Mouse (Mus musculus): Measurements from ENCODE around the gene Olfr286. TPM values are rescaled to one million over a fixed set of nuclear protein-coding genes. Genes with fewer than 3 reads are reported as not detected.

Gene Olfr286
- not detected in 2 replicates for polyA plus RNA-seq (2015; fragmentation: Nextera tagmentation; extraction: Ambion mirVana)

DNA sequence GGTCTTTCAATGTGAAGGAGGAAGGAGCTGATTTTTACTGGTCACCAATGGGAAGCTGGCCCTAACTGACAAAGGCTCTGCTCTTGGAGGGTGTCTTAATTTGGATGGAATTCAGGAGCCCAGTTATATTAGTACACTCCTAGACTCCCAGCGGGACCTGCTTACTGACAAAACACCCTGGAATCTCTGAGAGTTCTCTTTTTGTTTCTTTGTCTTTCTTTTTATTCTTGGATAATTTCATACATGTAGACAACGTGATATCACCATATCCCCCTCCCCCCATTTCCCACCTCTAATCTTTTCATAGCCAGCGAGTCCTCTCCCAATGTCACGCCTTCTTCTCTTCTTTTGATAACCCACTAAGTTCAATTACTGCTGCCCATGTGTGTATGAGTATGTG, at the start of gene Olfr286:
Gene Olfr286 (minus strand): TSS at position 101 of the 400 bp plus-strand sequence.

GRCm38 (mm10) chr15:98257193-98257592, 22.9 kb upstream of the Olfr286 start, which contains the start of gene H1fnt:
Gene H1fnt, minus strand, starts transcription at chr15:98257293.

DNA sequence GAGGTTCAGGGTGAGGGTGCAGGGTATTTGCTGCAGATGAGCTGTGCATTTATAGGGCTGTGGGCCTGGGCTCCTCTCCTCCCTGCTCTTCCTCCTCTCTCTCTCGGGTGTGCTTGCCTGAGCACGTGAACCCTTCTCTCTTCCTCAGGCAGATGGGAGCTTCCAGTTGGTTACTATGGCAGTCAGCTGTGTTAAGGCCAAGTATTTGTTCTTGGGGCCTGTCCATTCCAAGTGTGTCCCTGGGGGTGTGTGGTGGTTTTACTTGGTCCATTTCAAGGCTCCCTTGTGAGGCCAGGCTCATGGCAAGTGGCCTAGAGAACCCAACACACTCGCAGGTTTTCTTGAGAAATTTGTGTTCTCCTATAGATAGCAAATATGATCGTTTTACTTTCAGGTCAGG, 13.4 kb downstream of the Olfr286 start, which contains the start of the genes Gm44579 and Olfr287:
Gene Gm44579 (minus strand): TSS at position 101 of the 400 bp plus-strand sequence.
Gene Olfr287 (minus strand): TSS at position 180 of the 400 bp plus-strand sequence.

GRCm38 (mm10) chr15:98195442-98195841, 38.8 kb downstream of the Olfr286 start, which contains the start of gene Olfr288:
Gene Olfr288, minus strand, starts transcription at chr15:98195542.

Other genes starting within 250 kb of the Olfr286 start
- gene Col2a1, start 229.8 kb downstream of the Olfr286 start, polyA plus RNA-seq (2015; fragmentation: Nextera tagmentation; extraction: Ambion mirVana): 0.41 and 2.5 TPM in 2 replicates
- gene Pfkm, start 141.9 kb downstream of the Olfr286 start, polyA plus RNA-seq (2015; fragmentation: Nextera tagmentation; extraction: Ambion mirVana): 27.5 and 33.3 TPM in 2 replicates
- 9.5 TPM in 2 replicates for gene Senp1, start 140.7 kb downstream of the Olfr286 start, polyA plus RNA-seq (2015; fragmentation: Nextera tagmentation; extraction: Ambion mirVana)
- gene Asb8, start 68.8 kb downstream of the Olfr286 start, polyA plus RNA-seq (2015; fragmentation: Nextera tagmentation; extraction: Ambion mirVana): 24.4 and 38.5 TPM in 2 replicates
- gene Ccdc184, start 67.3 kb downstream of the Olfr286 start, polyA plus RNA-seq (2015; fragmentation: Nextera tagmentation; extraction: Ambion mirVana): 2.5 and 6.1 TPM in 2 replicates
- gene Olfr288, start 38.9 kb downstream of the Olfr286 start, polyA plus RNA-seq (2015; fragmentation: Nextera tagmentation; extraction: Ambion mirVana): not detected in 2 replicates
- not detected in 2 replicates for gene Gm44579, start 13.5 kb downstream of the Olfr286 start, polyA plus RNA-seq (2015; fragmentation: Nextera tagmentation; extraction: Ambion mirVana)
- not detected in 2 replicates for gene Olfr287, start 13.4 kb downstream of the Olfr286 start, polyA plus RNA-seq (2015; fragmentation: Nextera tagmentation; extraction: Ambion mirVana)
- not detected in 2 replicates for gene H1fnt, start 22.8 kb upstream of the Olfr286 start, polyA plus RNA-seq (2015; fragmentation: Nextera tagmentation; extraction: Ambion mirVana)
- 1.4 and 2.1 TPM in 2 replicates for gene Zfp641, start 61.7 kb upstream of the Olfr286 start, polyA plus RNA-seq (2015; fragmentation: Nextera tagmentation; extraction: Ambion mirVana)
- not detected in 2 replicates for gene Olfr285, start 82.9 kb upstream of the Olfr286 start, polyA plus RNA-seq (2015; fragmentation: Nextera tagmentation; extraction: Ambion mirVana)
- not detected in 2 replicates for gene Olfr284, start 106.5 kb upstream of the Olfr286 start, polyA plus RNA-seq (2015; fragmentation: Nextera tagmentation; extraction: Ambion mirVana)
- not detected in 2 replicates for gene Olfr283, start 146.5 kb upstream of the Olfr286 start, polyA plus RNA-seq (2015; fragmentation: Nextera tagmentation; extraction: Ambion mirVana)
- gene Olfr282, start 196.8 kb upstream of the Olfr286 start, polyA plus RNA-seq (2015; fragmentation: Nextera tagmentation; extraction: Ambion mirVana): not detected in 2 replicates
- not detected in 2 replicates for gene Olfr281, start 218.1 kb upstream of the Olfr286 start, polyA plus RNA-seq (2015; fragmentation: Nextera tagmentation; extraction: Ambion mirVana)
- not detected in 2 replicates for gene OR5BS1P, start 235.4 kb upstream of the Olfr286 start, polyA plus RNA-seq (2015; fragmentation: Nextera tagmentation; extraction: Ambion mirVana)
- not detected in 2 replicates for gene Lalba, start 248.3 kb upstream of the Olfr286 start, polyA plus RNA-seq (2015; fragmentation: Nextera tagmentation; extraction: Ambion mirVana)